Mouse (Mus musculus) limb, embryonic 14.5 days (tissue): ENCODE measurements at regions not wholly inside any gene's neighbourhood (a gene's known extent, or its start where the extent isn't known, plus 50 kb on each side); places are given as distances from the start of the nearest gene placed in this dataset.

Experiments used
- ATAC-seq: fragments of 200-750 bp; cut with Nextera tagmentation; 2 replicates; pipeline ENCODE4 v1.8.0; 2017; ENCODE audit warnings: low read depth, moderate number of reproducible peaks, moderate TSS enrichment; ENCODE audit not compliant: low FRiP score
- DNase-seq: peaks from one replicate; pipeline ENCODE4 v3.0.0-alpha.2; 2015; ENCODE audit warnings: low spot score
- H3K27ac ChIP-seq: fragments of 300-500 bp; sonication (generic); replicated peaks from 2 replicates; pipeline ENCODE4 v1.5.1; 2014; ENCODE audit warnings: low read depth, mild to moderate bottlenecking, low read length, moderate library complexity, mixed read lengths
- H3K27me3 ChIP-seq: fragments of 300-500 bp; sonication (generic); 2 replicates; pipeline ENCODE4 v1.6.1; 2014; ENCODE audit warnings: low read length, mixed read lengths; ENCODE audit not compliant: control insufficient read depth, insufficient read depth
- H3K36me3 ChIP-seq: fragments of 300-500 bp; sonication (generic); 2 replicates; pipeline ENCODE4 v1.6.1; 2014; ENCODE audit warnings: mild to moderate bottlenecking, low read length, moderate library complexity, mixed read lengths; ENCODE audit not compliant: control insufficient read depth, insufficient read depth
- H3K4me1 ChIP-seq: fragments of 300-500 bp; sonication (generic); 2 replicates; pipeline ENCODE4 v1.6.1; 2014; ENCODE audit warnings: antibody characterized with exemption, low read length, mixed read lengths; ENCODE audit not compliant: control insufficient read depth, insufficient read depth
- H3K4me2 ChIP-seq: fragments of 300-500 bp; sonication (generic); replicated peaks from 2 replicates; pipeline ENCODE4 v1.6.1; 2014; ENCODE audit warnings: low read depth, mild to moderate bottlenecking, low read length, moderate library complexity; ENCODE audit not compliant: severe bottlenecking
- H3K4me3 ChIP-seq: fragments of 300-500 bp; sonication (generic); replicated peaks from 2 replicates; pipeline ENCODE4 v1.5.1; 2014; ENCODE audit warnings: low read length
- H3K9ac ChIP-seq: fragments of 300-500 bp; sonication (generic); 2 replicates; pipeline ENCODE4 v1.6.1; 2014; ENCODE audit warnings: mild to moderate bottlenecking, low read depth, low read length, moderate library complexity; ENCODE audit not compliant: severe bottlenecking
- H3K9me3 ChIP-seq: fragments of 300-500 bp; sonication (generic); 2 replicates; pipeline ENCODE4 v1.6.1; 2016; ENCODE audit warnings: low read length; ENCODE audit not compliant: control insufficient read depth
- POLR2A ChIP-seq: fragments of 200-500 bp; IDR thresholded peaks from 2 replicates; pipeline ENCODE4 v1.8.0; 2012; ENCODE audit warnings: inconsistent platforms, mild to moderate bottlenecking, moderate library complexity, borderline replicate concordance; ENCODE audit not compliant: insufficient read depth, insufficient read length; ENCODE audit errors: extremely low read depth
- WGBS: fragments of 180-500 bp; shearing (Covaris S2); extraction: QIAGEN DNeasy Blood & Tissue Kit; methylation state at CpG from one replicate; pipeline ENCODE4 v1.1.7; 2014; 5-methylcytosine and 5-hydroxymethylcytosine counted together

DNA sequence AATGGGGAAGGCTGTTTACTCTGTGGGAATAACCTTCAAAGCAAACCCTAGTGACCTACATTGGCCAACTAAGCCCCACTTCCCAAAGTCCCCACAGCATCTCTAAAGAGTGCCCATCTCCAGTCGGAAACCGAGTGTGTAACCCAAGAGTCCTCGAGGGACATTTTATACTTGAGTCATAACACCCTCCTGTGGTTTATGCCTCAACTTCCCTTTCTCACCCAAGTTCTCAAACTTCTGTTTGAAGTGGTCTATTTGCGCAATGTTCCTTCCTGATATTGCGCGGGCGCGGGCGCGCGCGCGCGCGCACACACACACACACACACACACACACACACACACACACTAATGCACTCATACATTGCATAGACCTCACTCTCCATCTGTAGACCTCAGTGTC is 104.6 kb downstream of the Gm9376 start:
- no peak overlapping the region for H3K9ac ChIP-seq
- H3K27me3 ChIP-seq = peaks cover 14% of the 10 kb centered on the region; the same call in 1 of the 2 replicates
- H3K27ac ChIP-seq = no peak overlapping the region
- H3K36me3 ChIP-seq = no peaks in the 10 kb centered on the region
- WGBS = 92% methylated on average over 15 of the region's 15 CpGs
- H3K4me3 ChIP-seq = no peak overlapping the region
- ATAC-seq = no peak
- no peaks in the 10 kb centered on the region for H3K4me1 ChIP-seq
- DNase-seq = no peak
- TF ChIP-seq POLR2A = no peak
- no peaks in the 10 kb centered on the region for H3K9me3 ChIP-seq
- no peak overlapping the region for H3K4me2 ChIP-seq

DNA sequence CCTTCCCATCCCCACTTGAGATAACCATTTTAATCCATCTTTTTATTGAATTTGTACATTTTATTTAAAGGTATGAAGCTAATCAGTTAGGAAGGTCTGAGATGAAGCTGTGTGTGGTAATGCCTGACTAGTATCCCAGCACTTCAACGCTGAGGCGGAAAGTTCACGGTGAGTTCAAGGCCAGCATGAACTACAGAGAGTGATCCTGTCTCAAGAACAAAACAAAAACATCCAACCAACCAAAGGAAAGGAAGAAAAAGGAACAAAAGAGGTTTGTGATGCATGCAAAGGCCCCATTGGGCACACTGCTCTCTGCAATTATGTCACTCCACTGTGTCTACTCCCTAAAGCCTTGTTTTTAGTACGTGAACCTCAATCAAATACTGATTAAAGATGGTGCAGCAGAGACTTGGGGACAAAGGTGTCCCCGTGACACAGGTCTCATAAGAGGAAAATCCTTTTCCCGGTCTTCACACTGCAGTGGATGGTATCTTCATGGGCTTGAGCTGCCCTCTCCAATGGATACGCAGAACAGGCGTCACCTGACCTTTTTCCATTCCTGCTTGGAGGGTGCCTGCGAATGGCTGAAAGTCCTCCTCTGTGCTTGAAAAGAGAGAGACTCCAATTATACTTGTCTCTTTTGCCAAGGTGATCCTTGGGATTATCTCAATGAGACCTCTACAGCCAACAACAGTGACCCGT is 108.2 kb downstream of the Gm9376 start:
- no peak for DNase-seq
- no peak overlapping the region for H3K9ac ChIP-seq
- no peaks in the 10 kb centered on the region for H3K9me3 ChIP-seq
- no peaks in the 10 kb centered on the region for H3K36me3 ChIP-seq
- H3K4me1 ChIP-seq = no peaks in the 10 kb centered on the region
- no peak overlapping the region for H3K4me2 ChIP-seq
- H3K27ac ChIP-seq = no peak overlapping the region
- ATAC-seq = no peak
- H3K27me3 ChIP-seq = peaks cover 7% of the 10 kb centered on the region; the same call in 1 of the 2 replicates
- no peak overlapping the region for H3K4me3 ChIP-seq
- WGBS = 93% methylated on average over 10 of the region's 10 CpGs
- TF ChIP-seq POLR2A = no peak

DNA sequence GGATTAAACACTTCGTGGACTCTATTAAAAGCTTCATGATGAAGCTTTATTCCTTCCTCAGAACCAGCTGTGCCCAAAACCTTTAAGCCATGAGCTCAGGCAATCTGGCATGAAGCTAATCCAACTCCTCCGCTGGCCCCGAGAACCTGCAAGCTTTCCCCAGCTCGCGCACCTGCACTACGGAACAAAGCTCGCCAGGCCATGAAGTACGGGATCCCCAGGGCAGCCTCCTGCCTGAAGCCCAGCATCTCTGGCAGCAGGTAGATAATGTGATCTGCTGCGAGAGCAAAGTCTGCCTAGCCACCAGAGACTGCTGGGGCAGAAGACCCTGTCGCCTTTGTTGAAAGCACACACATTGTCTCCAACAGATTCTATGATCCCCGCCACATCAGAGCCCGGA is 108.9 kb downstream of the Gm9376 start:
- H3K9ac ChIP-seq = no peak overlapping the region
- H3K4me2 ChIP-seq = no peak overlapping the region
- no peaks in the 10 kb centered on the region for H3K36me3 ChIP-seq
- H3K4me3 ChIP-seq = no peak overlapping the region
- no peak overlapping the region for H3K27ac ChIP-seq
- 89% methylated on average over 12 of the region's 12 CpGs for WGBS
- peaks cover under 1% of the 10 kb centered on the region; the same call in 1 of the 2 replicates for H3K27me3 ChIP-seq
- H3K9me3 ChIP-seq = no peaks in the 10 kb centered on the region
- ATAC-seq (no peak), DNase-seq (no peak)
- no peak for TF ChIP-seq POLR2A
- no peaks in the 10 kb centered on the region for H3K4me1 ChIP-seq

DNA sequence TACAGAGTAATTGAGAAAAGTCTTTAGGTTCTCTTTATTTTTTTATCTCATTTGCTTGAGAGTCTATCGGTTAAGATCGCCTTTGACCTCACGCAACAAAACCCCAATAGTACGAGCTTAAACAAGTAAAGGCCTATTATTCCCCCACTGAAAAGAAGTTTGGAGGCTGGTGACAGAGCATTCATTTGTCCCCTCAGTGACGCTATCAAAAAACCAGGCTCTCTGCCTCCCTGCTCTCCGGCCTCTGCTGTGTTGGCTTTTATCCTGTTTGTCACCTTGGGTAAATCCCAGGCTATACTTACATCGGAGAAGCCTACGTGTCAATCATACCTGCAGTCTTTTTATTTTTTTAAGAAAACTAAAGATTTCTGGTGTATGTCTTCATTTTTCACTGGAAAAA is 112.9 kb downstream of the Gm9376 start:
- H3K4me2 ChIP-seq = no peak overlapping the region
- H3K4me3 ChIP-seq = no peak overlapping the region
- H3K27ac ChIP-seq = no peak overlapping the region
- ATAC-seq (no peak), DNase-seq (no peak)
- H3K36me3 ChIP-seq = no peaks in the 10 kb centered on the region
- no peak overlapping the region for H3K9ac ChIP-seq
- WGBS = 88% methylated on average over 8 of the region's 8 CpGs
- H3K27me3 ChIP-seq = no peaks in the 10 kb centered on the region; the same call in 1 of the 2 replicates
- no peaks in the 10 kb centered on the region for H3K4me1 ChIP-seq
- no peaks in the 10 kb centered on the region for H3K9me3 ChIP-seq
- TF ChIP-seq POLR2A = no peak

DNA sequence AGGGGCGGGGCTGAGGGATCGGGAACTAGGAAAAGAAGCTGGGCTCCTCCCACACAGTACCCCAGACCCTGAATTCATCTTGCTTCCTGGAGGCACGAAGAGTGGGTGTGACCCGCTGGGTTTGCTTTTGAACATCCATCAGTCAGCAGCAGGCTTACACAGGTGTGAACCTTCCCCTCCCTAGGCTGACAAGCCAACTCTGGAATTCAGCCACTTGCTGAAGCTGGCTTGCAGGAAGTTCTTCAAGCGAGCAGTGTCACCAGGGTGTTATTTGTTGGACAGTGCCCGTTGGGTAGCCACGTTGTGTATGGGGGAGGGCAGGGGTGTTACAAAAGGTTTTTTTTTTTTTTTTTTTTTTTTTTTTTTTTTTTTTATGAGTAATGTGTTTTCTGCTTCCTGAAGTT is 118.8 kb downstream of the Gm9376 start:
- Histone ChIP-seq H3K4me2 (peak overlapping the region; percentile 28; the same call in 1 of the 2 replicates), H3K27me3 (no peaks in the 10 kb centered on the region), H3K27ac (no peak overlapping the region), H3K36me3 (no peaks in the 10 kb centered on the region), H3K9me3 (no peaks in the 10 kb centered on the region), H3K4me3 (no peak overlapping the region), H3K9ac (no peak overlapping the region), H3K4me1 (no peaks in the 10 kb centered on the region; the same call in 1 of the 2 replicates)
- DNase-seq (peak; percentile 18), ATAC-seq (no peak)
- TF ChIP-seq POLR2A = no peak
- 13% methylated on average over 7 of the region's 7 CpGs for WGBS
